Mouse (Mus musculus): ENCODE measurements around the gene Chl1.

Chl1 gene

GRCm38 (mm10) chr6:103665206-103665605, 154.8 kb downstream of the Chl1 start:
- no peak for DNase-seq (ENCODE audit: low read depth, low spot score)

GRCm38 (mm10) chr6:103665677-103666316, 155.4 kb downstream of the Chl1 start:
- DNase-seq (ENCODE audit: low read depth, low spot score) = no peak

GRCm38 (mm10) chr6:103673111-103673510, 162.7 kb downstream of the Chl1 start:
- DNase-seq (ENCODE audit: low read depth, low spot score) = no peak

- no peak for DNase-seq (ENCODE audit: low read depth, low spot score)
Observed at GRCm38 (mm10) chr6:103674332-103674731, 163.9 kb downstream of the Chl1 start.

GRCm38 (mm10) chr6:103675145-103675544, 164.8 kb downstream of the Chl1 start:
- DNase-seq (ENCODE audit: low read depth, low spot score) = no peak

DNA sequence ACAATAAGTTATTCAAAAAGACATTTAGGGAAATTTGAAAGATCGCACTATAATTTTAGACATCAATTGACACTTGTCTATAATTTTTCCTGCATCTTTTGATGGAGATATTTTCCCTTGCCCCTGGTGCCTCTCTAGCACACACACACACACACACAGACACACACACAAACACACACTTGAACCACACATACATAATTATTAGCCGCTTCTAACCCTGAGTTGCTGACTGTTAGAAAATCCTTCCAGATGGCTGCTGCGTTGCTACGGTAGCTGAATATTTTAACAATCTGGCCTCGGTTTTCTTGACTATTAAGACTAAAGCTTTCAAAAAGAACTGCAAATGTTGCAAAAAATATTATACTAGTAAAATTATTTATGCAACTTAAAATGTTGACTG, 166.3 kb downstream of the Chl1 start:
- no peak for DNase-seq (ENCODE audit: low read depth, low spot score)

GRCm38 (mm10) chr6:103677072-103677471, 166.7 kb downstream of the Chl1 start:
- no peak for DNase-seq (ENCODE audit: low read depth, low spot score)

- DNase-seq (ENCODE audit: low read depth, low spot score) = peak; percentile 70
Observed at GRCm38 (mm10) chr6:103682854-103683574, 172.6 kb downstream of the Chl1 start.

DNA sequence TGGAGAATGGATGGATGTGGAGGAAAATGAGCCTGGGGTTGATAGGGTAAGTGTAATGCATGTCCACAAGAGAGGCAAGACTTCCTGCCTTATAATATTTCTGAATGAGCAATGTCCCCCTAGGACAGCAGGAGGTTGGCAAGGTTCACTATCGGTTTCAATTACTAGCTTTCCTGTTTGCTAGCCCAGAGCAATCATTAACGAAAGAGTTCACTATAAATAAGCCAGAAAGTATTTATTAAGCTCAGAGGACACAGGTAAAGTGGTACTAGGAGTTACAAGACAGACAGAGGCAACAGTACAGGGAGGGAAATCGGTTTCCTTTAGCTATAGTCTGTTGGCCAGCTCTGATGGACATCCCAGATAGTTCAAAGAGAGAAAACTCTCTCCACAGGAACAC, 182.1 kb downstream of the Chl1 start:
- no peak for DNase-seq (ENCODE audit: low read depth, low spot score)

- peak; percentile 36 for DNase-seq (ENCODE audit: low read depth, low spot score)
Observed at GRCm38 (mm10) chr6:103697349-103698028, 187.1 kb downstream of the Chl1 start.

DNA sequence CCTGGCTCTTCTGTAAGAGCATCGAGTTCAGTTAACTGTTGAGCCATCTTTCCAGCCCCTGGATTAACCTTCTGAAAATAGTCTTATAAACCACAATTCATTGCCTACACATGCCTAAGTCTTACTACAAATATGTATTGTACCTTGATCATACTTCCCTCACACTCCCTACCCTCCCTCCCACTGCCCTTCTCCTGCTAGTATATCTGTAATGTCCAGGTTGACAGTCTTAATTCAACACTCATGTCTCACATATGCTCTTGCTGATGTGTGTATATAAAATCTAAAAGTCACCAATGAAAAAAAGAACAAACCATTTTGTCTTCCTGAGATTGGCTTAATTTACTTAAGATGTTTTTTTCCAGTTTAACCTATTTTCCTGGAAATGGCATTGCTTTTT, 189.1 kb downstream of the Chl1 start:
- DNase-seq (ENCODE audit: low read depth, low spot score) = no peak

- no peak for DNase-seq (ENCODE audit: low read depth, low spot score)
Observed at GRCm38 (mm10) chr6:103699895-103700294, 189.5 kb downstream of the Chl1 start.

- DNase-seq (ENCODE audit: low read depth, low spot score) = no peak
Observed at GRCm38 (mm10) chr6:103700336-103700735, 189.9 kb downstream of the Chl1 start.

DNA sequence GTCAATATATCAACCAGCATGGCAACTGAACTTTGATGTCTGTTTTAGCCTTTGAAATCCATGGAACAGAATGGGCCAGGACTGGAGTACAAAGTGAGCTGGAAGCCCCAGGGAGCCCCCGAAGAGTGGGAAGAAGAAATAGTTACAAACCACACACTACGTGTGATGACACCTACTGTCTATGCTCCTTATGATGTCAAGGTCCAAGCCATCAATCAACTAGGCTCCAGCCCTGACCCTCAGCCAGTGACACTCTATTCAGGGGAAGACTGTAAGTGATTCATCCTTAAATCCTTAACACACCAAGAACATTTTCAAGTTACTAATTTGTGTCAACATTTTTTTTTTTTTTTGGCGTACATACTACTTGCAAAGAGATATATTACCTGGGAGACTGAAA, 196.0 kb downstream of the Chl1 start:
- DNase-seq (ENCODE audit: low read depth, low spot score) = no peak

GRCm38 (mm10) chr6:103739291-103739690, 228.9 kb downstream of the Chl1 start:
- DNase-seq (ENCODE audit: low read depth, low spot score) = no peak

GRCm38 (mm10) chr6:103742784-103743183, 232.4 kb downstream of the Chl1 start:
- DNase-seq (ENCODE audit: low read depth, low spot score) = peak; percentile 9

DNA sequence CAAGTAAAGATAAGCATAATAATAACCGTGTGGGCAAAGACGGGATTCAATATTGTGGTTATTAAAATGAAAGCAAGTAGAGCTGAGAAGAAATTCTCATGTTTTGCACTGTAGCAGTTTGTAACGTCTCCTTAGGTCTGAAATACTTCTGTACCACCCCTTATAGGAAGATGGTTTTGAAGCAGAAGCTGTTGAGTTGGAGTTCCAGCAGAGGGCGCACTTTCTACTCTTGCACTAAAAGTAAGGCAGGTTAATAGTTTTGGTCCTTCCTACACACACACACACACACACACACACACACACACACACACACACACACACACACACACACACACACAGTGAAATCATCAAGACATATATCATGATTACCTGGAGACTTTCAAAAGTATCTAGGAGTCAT, 235.7 kb downstream of the Chl1 start:
- peak; percentile 80 for DNase-seq (ENCODE audit: low read depth, low spot score)

- no peak for DNase-seq (ENCODE audit: low read depth, low spot score)
Observed at GRCm38 (mm10) chr6:103749122-103749773, 238.9 kb downstream of the Chl1 start.

- peak; percentile 78 for DNase-seq (ENCODE audit: low read depth, low spot score)
Observed at GRCm38 (mm10) chr6:103753891-103754290, 243.5 kb downstream of the Chl1 start.

GRCm38 (mm10) chr6:103766830-103767229, 256.4 kb downstream of the Chl1 start:
- DNase-seq (ENCODE audit: low read depth, low spot score) = no peak

GRCm38 (mm10) chr6:103781058-103781457, 270.7 kb downstream of the Chl1 start:
- no peak for DNase-seq (ENCODE audit: low read depth, low spot score)

- no peak for DNase-seq (ENCODE audit: low read depth, low spot score)
Observed at GRCm38 (mm10) chr6:103791077-103791632, 280.8 kb downstream of the Chl1 start.

All from ES-CJ7 (cell line).